Mouse (Mus musculus) testis, postnatal 10 days (tissue): ENCODE measurements at regions not wholly inside any gene's neighbourhood (a gene's known extent, or its start where the extent isn't known, plus 50 kb on each side); places are given as distances from the start of the nearest gene placed in this dataset.

Experiments used
- DNase-seq: peaks from one replicate; pipeline ENCODE4 v3.0.0; 2021; ENCODE audit warnings: low spot score

GRCm38 (mm10) chr5:18916688-18917285, 310.0 kb upstream of the Magi2 start:
- peak; percentile 79 for DNase-seq

DNA sequence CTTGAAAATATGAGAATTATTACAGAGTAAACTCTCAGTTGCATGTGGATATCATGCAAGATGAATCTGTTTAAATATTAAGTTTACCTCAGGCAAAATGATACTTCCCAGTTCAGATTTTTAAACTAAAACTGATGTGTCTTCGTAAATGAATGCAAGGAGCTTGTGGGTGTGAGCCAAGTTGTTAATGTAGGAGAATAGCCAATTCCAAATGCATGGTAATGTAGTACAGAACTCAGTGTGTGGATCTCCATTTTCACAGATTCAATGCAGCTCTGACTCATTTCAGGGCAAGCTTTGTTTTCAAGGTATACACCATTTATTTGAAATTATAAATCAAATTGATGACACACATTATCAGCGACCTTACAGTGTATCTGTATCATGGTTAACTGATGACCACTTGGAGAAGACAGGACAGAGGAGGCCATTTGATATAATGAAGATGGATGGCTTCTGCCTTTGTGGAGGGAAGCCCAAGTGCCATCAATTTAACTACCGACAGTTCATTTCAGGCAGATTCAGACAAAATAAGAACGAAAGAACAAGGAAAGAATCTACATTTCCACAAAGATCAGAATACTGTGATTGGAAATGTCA, 272.9 kb upstream of the Magi2 start:
- DNase-seq: no peak
